ENCODE assay signal across 23 mouse cellular contexts in genomic region chr14:118948841-118949240, GRCm38 (mm10). TPM values are rescaled to one million over a fixed set of nuclear protein-coding genes. Genes with fewer than 3 reads are reported as not detected.
DNase-seq lines count a peak whose midpoint lies in the region; ATAC-seq and TF ChIP-seq lines count a peak whose summit lies in the region.
"Had no signal": no experiment of that assay in that cellular context is flagged by ENCODE, and none has a peak within 500 bp of the region (broad histone marks: within the 10 kb centered on the region; RNA-seq: fewer than 3 reads in every experiment).

No protein-coding gene starts in this region.

- H3K4me2 ChIP-seq in liver, postnatal 0 days (ENCODE audit: low read depth, low read length), result no peak overlapping the region
- no peak overlapping the region for H3K4me2 ChIP-seq in liver, embryonic 12.5 days
- H3K4me2 ChIP-seq: embryonic facial prominence, embryonic 12.5 days; embryonic facial prominence, embryonic 15.5 days; forebrain, embryonic 15.5 days; heart, embryonic 11.5 days; hindbrain, embryonic 12.5 days had no signal

- no peak overlapping the region for H3K4me3 ChIP-seq in heart, embryonic 10.5 days
- no peak overlapping the region for H3K4me3 ChIP-seq in liver, postnatal 0 days (ENCODE audit: low read depth, low read length)
- no peak overlapping the region for H3K4me3 ChIP-seq in liver, embryonic 12.5 days
- H3K4me3 ChIP-seq in lung, adult 2 months (replicated peaks; ENCODE audit: extremely low read depth, low read depth, low read length), result no peak overlapping the region
- H3K4me3 ChIP-seq: embryonic facial prominence, embryonic 12.5 days; embryonic facial prominence, embryonic 15.5 days; forebrain, embryonic 15.5 days; heart, adult 2 months; hindbrain, embryonic 12.5 days had no signal

- no peak overlapping the region for H3K9ac ChIP-seq in liver, postnatal 0 days (replicated peaks)
- H3K9ac ChIP-seq in liver, embryonic 12.5 days, result no peak overlapping the region
- H3K9ac ChIP-seq: embryonic facial prominence, embryonic 12.5 days; embryonic facial prominence, embryonic 15.5 days; forebrain, embryonic 15.5 days; hindbrain, embryonic 12.5 days had no signal

- 79% methylated on average over 1 of the region's 1 CpGs for WGBS in heart, embryonic 10.5 days
- 58% methylated on average over 1 of the region's 1 CpGs for WGBS in liver, postnatal 0 days (ENCODE audit: insufficient replicate concordance)
- WGBS in liver, embryonic 12.5 days (ENCODE audit: insufficient replicate concordance), result 81% methylated on average over 1 of the region's 1 CpGs
- 44% methylated on average over 1 of the region's 1 CpGs for WGBS in lung, adult 2 months

- peak; percentile 16 for DNase-seq in heart, embryonic 10.5 days (ENCODE audit: low spot score)
- DNase-seq in heart, adult 18-20 months, result no peak
- DNase-seq in liver, postnatal 0 days, result no peak
- DNase-seq in lung, postnatal 36 days, result peak; percentile 63
- no peak for DNase-seq in lung, adult 2 months
- DNase-seq: adrenal gland, adult 2 months; adrenal gland, postnatal 14 days; B cell, adult 2 months; cerebellum, adult 11 months; cerebellum, adult 2 months; cerebellum, adult 9-11 months; cerebellum, postnatal 25 days; gastrocnemius, postnatal 25 days had no signal

- TF ChIP-seq CTCF in liver, postnatal 0 days (IDR thresholded peaks at IDR 0.05; ENCODE audit: low read depth), result no peak
- TF ChIP-seq CTCF in lung, adult 2 months (IDR thresholded peaks at IDR 0.05; ENCODE audit: insufficient read depth, low read length), result no peak

- no peak overlapping the region for H3K27ac ChIP-seq in heart, embryonic 10.5 days
- H3K27ac ChIP-seq in liver, postnatal 0 days (ENCODE audit: low read depth), result 0 out of 2 replicates have a peak overlapping the region, but pooled peaks have one; percentile 9
- H3K27ac ChIP-seq in liver, embryonic 12.5 days, result no peak overlapping the region
- H3K27ac ChIP-seq: embryonic facial prominence, embryonic 12.5 days; embryonic facial prominence, embryonic 15.5 days; forebrain, embryonic 15.5 days; heart, adult 2 months; hindbrain, embryonic 12.5 days had no signal

- ATAC-seq in liver, postnatal 0 days, result no peak
- no peak for ATAC-seq in liver, embryonic 12.5 days
- ATAC-seq: forebrain, embryonic 15.5 days; hindbrain, embryonic 16.5 days had no signal

- TF ChIP-seq EP300 in liver, postnatal 0 days (IDR thresholded peaks at IDR 0.05; ENCODE audit: low read depth), result no peak

- TF ChIP-seq POLR2A in lung, adult 2 months (IDR thresholded peaks at IDR 0.05; ENCODE audit: borderline replicate concordance, extremely low read depth, low read depth, low read length), result no peak

- no peaks in the 10 kb centered on the region for H3K27me3 ChIP-seq in heart, embryonic 10.5 days (ENCODE audit: insufficient read depth, poor library complexity, severe bottlenecking)
- H3K27me3 ChIP-seq in liver, postnatal 0 days (ENCODE audit: insufficient read depth, low read length), result no peaks in the 10 kb centered on the region
- H3K27me3 ChIP-seq in liver, embryonic 12.5 days (replicated peaks), result no peaks in the 10 kb centered on the region
- H3K27me3 ChIP-seq: CH12.LX; embryonic facial prominence, embryonic 12.5 days; embryonic facial prominence, embryonic 15.5 days; forebrain, embryonic 15.5 days; hindbrain, embryonic 12.5 days had no signal

- peaks cover 7% of the 10 kb centered on the region; the same call in 1 of the 2 replicates for H3K4me1 ChIP-seq in heart, embryonic 10.5 days
- H3K4me1 ChIP-seq in liver, postnatal 0 days (ENCODE audit: insufficient read depth), result peaks cover 28% of the 10 kb centered on the region
- peaks cover 17% of the 10 kb centered on the region; the same call in 1 of the 2 replicates for H3K4me1 ChIP-seq in liver, embryonic 12.5 days
- H3K4me1 ChIP-seq in lung, adult 2 months (ENCODE audit: control insufficient read depth, insufficient read depth, low read length), result peaks cover 12% of the 10 kb centered on the region
- H3K4me1 ChIP-seq: embryonic facial prominence, embryonic 12.5 days; embryonic facial prominence, embryonic 15.5 days; forebrain, embryonic 15.5 days had no signal

- H3K36me3 ChIP-seq in heart, embryonic 10.5 days, result peaks cover 9% of the 10 kb centered on the region
- H3K36me3 ChIP-seq in liver, postnatal 0 days (replicated peaks; ENCODE audit: insufficient read depth, low read length), result peaks cover 5% of the 10 kb centered on the region
- H3K36me3 ChIP-seq in liver, embryonic 12.5 days, result peaks cover 10% of the 10 kb centered on the region

- H3K9me3 ChIP-seq in heart, embryonic 10.5 days, result no peaks in the 10 kb centered on the region
- no peaks in the 10 kb centered on the region for H3K9me3 ChIP-seq in liver, postnatal 0 days (ENCODE audit: low read length)
- no peaks in the 10 kb centered on the region for H3K9me3 ChIP-seq in liver, embryonic 12.5 days (replicated peaks)
- H3K9me3 ChIP-seq: embryonic facial prominence, embryonic 12.5 days; embryonic facial prominence, embryonic 15.5 days; forebrain, embryonic 15.5 days; G1E; hindbrain, embryonic 12.5 days had no signal

RNA-seq across cellular contexts. Expression of gene Dnajc3, which starts 11.1 kb away (rescaled TPM):
- polyA plus RNA-seq in heart, embryonic 10.5 days (2016; fragmentation: Nextera tagmentation; extraction: Ambion mirVana), result 38.0 and 44.3 TPM in 2 replicates
- total RNA-seq in heart, adult 18-20 months (2021), result 10 to 100 TPM; 30.8 to 32.8 TPM
- polyA plus RNA-seq in liver, postnatal 0 days (2015; fragmentation: Nextera tagmentation; extraction: Ambion mirVana), result 53.6 and 55.3 TPM in 2 replicates
- 36.8 and 37.7 TPM in 2 replicates for polyA plus RNA-seq in liver, embryonic 12.5 days (2016; fragmentation: Nextera tagmentation; extraction: Ambion mirVana)
- polyA plus RNA-seq in lung, adult 2 months (2012; rRNA removed), result 20.9 and 22.7 TPM in 2 replicates

RNA-seq across cellular contexts. Expression of gene Dzip1, which starts 23.6 kb away (rescaled TPM):
- polyA plus RNA-seq in heart, embryonic 10.5 days (2016; fragmentation: Nextera tagmentation; extraction: Ambion mirVana), result 8.8 and 15.3 TPM in 2 replicates
- total RNA-seq in heart, adult 18-20 months (2021), result 1 to 10 TPM; 2.1 to 3.3 TPM
- 0.42 and 0.75 TPM in 2 replicates for polyA plus RNA-seq in liver, postnatal 0 days (2015; fragmentation: Nextera tagmentation; extraction: Ambion mirVana)
- polyA plus RNA-seq in liver, embryonic 12.5 days (2016; fragmentation: Nextera tagmentation; extraction: Ambion mirVana), result 3.0 and 3.4 TPM in 2 replicates
- polyA plus RNA-seq in lung, adult 2 months (2012; rRNA removed), result 7.5 and 8.3 TPM in 2 replicates

Comparison
In these comparisons a context has a peak if more than half of its experiments do, and no peak if none do; other contexts are left out.
1. DNase-seq: peak in heart, embryonic 10.5 days (single experiment) and lung, postnatal 36 days (single experiment); none in heart, adult 18-20 months (0 of 2), liver, postnatal 0 days (single experiment) and lung, adult 2 months (single experiment).